Mouse (Mus musculus): ENCODE data around the gene Mmrn1. TPM values are rescaled to one million over a fixed set of nuclear protein-coding genes. Genes with fewer than 3 reads are reported as not detected.
A peak's percentile ranks its signal among the peaks of the same experiment; 100 is the strongest.
"Not testable (repeated sequence)": the region's sequence is repeated elsewhere in the genome, so short reads cannot be mapped to it uniquely, and the experiment has no call there.

The Mmrn1 gene
- 0.24 and 1.0 TPM in 2 replicates for total RNA-seq (2021)
- long read RNA-seq: 0 reads

DNA sequence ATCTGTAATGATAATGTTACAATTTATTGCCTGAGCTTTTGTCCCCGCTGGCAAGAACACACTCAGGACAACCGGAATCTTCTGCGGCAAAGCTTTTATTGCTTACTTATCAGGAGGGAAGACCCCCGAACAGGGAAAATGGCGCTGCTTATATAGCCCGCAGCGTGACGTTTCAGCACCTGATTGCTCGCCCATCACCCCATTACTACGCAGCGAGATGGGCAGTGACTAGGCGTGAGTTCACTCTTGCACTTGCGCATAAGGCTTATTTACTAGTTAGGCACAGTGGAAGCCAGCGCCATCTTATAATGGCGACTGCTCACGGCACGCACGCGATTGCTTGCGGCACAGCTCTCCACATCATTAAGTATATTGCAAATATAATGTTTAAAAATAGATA lies at the start of gene Mmrn1:
Mmrn1 (plus strand) TSS at position 301 of the 400 bp plus-strand sequence.
- DNase-seq: not testable (repeated sequence)

DNA sequence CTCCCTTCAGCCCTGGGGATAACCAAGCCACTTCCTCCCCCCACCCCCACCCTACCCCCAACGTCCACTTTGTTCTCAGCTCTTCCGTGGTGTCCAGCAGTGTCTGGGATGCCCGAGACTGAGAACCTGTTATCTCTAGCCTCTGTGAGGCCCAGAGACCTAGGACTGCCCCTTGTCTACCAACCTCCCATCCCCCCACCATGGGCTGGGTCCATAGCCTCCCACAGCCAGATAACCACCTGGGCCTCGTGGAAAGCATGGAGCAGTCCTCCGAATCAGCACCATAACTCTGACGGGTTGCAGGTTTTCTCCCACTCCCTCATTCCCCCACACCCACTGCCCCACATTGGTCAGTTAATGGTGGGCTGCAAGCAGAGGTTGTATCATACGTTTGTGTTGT lies 44.4 kb upstream of the Mmrn1 start:
- DNase-seq: no peak

DNA sequence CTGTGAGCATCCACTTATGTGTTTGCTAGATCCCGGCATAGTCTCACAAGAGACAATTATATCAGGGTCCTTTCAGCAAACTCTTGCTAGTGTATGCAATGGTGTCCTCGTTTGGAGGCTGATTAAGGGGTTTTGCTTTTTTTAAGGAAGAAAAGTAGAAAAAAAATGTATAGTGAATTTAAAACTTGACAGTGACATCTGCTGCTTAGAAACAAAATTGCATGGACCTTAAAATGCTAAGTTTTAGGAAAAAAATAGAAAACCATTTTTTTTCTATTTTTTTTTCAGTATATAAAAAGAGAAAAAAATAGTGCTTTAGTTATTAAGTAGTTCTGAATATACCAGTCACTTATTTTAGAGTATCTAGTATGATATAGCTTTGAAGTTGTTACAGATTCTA lies 43.2 kb upstream of the Mmrn1 start:
- no peak for DNase-seq

DNA sequence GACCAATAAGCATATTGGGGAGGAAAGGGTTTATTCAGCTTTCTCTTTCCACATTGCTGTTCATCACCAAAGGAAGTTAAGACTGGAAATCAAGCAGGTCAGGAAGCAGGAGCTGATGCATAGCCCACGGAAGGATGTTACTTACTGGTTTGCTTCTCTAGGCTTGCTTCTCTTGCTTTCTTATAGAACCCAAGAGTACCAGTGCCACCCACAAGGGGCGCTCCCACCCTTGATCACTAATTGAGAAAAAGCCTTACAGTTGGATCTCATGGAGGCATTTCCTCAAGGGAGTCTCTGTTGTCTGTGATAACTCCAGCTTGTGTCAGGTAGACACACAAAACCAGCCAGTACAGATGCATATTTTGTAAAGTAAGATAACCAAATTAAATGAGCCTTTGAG lies 17.5 kb upstream of the Mmrn1 start:
- DNase-seq: no peak

DNA sequence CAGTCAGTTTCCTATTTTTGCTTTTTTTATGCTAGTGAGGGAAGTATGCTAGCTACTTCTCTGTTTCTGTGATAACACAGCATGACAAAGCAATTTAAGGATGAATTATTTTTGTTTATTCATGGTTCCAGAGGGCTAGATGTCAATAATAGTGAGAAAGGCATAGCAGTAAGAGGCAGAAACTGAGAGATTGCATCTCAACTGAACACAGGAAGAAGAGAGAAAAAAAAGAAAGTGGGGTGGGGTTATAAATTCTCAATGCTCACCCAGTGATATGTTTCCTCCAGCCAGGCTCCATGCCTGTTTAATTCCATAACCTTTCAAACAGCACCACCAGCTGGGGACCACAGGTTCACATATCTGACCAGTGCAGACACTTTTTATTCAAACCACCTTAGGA lies 6.6 kb downstream of the Mmrn1 start:
- peak; percentile 5 for DNase-seq

DNA sequence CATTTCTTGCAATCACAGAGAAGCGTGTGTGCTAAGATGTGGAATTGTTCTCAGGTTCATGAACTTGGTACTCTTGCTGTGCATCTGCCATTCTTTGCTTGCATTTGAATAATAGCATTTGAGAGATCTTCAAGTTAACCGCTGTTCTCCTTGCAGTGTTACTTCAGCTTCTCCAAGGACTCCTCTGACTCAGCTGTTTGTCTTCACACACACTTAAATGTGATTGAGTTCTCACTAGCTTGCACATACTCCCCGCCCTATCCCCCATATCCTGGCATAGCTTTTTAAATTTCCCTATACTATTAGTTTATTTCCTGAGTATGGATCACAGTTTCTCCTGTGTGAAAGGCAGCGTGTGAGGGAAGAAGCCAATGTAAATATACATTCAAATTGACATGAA lies 10.1 kb downstream of the Mmrn1 start:
- DNase-seq: no peak

DNA sequence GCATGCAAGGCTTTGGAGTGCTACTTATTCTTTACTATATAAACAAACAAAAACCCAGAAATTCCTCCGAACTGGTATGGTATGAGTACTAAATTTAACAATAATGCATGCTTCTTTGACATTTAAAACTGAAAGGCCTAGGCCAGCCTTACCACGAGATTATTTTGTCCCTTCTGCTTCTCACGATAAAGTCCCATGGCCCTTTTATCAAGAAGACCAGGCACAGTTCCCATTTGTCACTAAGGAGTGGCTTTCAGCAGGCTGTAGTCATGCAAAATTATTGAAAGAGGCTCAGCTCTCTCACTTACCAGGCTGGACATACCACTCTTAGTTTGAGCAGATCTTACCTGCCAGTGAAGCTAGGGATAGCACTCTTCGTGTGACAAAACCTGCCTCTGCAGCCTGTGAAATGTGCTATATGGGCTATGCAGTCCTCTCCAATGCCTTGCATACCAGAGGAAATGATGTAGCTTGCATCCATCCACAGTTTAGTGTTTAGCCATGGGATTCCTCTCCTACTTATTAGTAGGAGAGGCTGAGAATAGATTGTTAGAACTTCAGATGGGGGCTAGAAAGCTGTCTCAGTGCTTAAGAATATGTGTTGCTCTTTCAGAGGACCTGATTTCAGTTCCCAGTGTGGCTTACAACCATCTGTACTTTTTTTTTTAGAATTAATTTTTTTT lies 10.8 kb downstream of the Mmrn1 start:
- no peak for DNase-seq

DNA sequence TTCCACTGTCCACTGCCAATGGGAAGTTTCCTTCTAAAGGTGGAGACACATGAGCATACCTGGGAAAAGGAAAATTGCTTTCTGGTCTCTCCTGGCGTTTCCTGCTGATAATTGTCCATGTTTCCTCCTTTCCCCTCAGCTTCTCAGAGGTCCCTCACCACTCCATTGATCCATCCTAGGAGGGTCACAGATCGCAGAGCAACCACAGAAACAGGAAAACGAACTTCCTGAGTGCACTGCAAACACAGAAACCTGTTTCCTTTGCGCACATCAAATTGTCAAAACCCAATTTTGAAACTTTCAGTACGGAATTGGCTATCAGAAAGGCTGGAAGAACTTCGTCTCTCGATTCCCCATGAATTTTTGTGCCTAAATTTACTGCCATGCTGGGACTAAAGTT lies 19.4 kb downstream of the Mmrn1 start:
- DNase-seq: no peak

DNA sequence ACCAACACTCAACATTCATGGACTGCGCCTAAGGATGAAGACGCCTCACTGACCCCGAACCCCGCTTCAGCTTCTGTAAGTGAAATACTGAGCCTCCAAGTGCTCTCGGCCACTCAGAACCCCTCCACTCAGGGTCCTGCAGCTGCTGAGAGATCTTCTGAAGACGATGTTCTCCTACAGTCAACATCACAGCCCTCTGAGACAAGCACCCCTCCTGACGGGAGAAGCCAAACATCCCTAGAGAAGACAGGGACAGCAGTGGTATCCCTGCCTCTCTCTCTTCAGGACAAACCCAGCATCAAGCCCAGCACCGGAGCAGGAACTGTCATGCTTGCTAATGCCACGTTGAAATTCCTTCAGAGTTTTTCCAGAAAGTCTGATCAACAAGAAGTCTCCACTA lies 19.8 kb downstream of the Mmrn1 start:
- no peak for DNase-seq

DNA sequence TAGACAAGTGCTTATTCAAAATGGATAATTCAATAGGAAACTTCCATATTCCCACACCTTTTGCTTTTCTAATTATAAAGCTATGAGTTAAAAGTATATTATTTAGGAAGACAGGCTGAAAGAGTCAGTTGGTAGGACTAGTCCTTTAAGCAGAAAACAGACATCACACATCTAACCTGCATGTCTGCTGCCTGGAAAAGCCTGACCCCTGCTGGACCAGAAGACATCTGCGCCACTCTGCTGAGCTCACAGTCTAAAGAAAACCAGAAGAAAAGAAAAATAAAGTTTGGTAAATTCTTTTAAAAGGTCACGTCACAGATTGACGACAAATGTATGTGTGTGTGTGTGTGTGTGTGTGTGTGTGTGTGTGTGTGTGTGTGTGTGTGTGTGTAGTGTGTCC lies 25.6 kb downstream of the Mmrn1 start:
- DNase-seq: peak; percentile 15

DNA sequence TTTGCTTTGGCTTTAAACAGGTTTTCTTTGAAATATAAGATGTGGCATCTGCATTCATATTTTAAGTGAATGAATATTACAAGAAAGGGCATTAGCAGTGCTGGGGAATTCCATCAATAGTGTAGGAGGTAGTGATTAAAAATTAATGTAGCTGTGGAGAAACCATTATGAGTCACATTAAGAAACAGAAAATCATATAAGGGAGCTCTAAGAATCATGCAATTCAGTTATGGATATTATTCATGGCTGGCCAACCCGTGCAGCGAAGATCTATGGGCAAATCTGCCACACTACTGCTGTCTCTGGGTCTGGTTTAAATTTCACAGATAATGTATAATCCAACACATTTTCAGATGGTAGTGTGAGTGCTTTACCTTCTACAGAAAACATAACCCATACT lies 36.5 kb downstream of the Mmrn1 start:
- no peak for DNase-seq

DNA sequence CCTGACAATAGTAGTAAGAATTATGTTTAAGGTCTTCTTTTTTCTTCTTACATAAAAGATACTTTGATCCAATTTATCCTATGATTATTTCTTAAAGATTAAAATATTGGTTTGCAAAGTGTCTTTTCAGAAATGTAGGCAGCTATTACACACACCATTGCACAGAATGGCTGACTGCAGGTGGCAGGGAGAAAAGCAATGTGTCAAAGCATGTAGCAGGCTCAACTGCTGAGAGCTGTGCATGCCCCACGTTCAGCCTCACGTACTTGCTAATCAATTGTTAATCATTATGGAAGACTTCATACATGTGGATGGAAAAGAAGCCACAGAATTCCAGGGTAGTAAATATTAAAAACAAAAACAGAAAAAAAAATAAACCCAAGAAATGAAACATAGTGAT lies 37.1 kb downstream of the Mmrn1 start:
- no peak for DNase-seq

DNA sequence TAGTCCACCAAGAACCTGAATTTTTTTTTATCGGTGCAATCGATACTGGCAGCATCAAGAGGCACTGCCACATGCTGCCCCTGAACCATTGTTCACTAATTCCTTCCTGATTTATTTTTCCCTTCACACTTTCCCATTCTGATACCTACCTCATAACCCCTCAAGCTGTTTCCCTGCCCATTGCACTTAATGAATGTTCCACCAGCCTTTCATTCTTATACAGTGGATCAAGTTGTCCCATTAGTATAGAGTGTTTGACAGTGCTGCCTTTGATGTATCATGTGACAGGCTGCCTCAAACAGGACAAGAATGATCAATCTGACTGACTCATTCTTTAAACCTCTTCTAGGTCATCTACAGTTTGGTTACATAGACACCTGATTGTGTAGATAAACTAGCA lies 37.9 kb downstream of the Mmrn1 start:
- DNase-seq: no peak

DNA sequence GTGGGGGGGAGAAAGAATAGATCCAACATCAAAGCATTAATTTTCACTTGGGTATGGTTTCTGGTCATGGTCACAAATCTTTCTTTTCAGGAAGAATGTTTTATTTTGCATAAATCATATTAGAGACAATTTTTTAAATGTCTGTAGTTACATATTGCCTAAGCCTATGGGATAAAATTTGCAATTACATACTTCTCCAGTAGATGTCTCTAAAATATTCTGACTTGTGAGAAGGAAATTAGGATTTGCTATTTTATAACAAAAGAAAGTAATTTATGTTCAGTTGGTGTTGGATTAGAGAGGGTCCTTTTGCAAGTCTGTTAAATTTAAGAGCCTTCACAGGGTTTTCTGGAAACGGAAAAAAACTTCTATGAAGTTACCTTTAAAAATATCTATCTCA lies 39.0 kb downstream of the Mmrn1 start:
- no peak for DNase-seq

DNA sequence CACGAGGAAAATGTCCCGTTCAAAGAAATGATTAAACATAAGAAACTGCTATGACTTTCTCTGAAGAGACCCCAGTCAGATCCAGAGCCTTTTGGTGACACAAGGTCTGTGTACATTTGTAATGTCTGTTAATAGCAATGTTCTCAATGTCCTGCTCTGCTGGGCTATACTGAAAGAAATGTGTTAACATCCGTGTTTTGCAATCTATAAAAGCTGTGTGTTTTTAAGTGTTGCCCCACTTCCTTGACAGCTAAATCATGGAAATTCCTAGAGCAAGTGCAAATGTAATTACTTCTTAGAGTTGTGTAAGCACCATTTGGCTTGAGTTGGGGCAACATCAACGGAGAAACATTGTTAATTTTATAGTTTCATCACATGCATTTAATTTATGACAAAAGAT lies 42.2 kb downstream of the Mmrn1 start:
- no peak for DNase-seq

DNA sequence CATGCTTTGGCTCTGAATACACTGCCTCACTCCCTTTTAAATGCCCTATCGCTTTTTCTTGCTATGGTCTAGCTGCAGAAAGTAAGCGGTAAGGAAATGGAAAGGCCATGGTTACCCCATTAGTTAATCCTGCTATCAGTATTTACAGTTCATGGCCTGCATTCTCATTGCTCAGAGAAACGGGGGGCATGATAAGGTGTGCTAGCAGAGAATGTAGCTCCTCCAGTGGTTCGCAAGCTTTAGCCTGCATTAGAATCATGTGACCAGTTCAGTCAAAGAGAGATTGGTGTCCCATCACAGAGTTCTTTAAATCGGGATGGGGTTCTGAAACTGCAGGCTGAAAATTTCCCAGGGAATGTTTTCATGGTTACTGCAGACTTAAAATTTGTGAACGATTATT lies 44.6 kb downstream of the Mmrn1 start:
- no peak for DNase-seq

DNA sequence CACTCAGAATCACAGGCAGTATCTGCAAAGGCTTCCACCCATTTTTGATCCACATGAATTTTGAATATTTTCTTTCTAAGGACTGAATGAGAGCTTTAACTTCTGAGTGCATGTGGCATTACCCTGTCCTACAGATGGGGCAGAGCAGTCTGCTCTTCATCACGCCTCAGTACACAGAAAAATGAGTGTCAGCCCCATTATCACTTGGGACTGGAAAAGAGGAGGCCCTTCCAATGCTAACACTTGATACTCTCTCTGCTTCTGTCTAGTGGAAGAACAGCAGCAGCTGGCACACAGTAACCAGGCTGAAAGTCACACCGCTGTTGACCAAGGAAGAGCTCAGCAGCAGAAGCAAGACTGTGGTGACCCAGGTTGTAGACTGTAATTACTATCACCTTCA lies 46.0 kb downstream of the Mmrn1 start:
- DNase-seq: no peak

DNA sequence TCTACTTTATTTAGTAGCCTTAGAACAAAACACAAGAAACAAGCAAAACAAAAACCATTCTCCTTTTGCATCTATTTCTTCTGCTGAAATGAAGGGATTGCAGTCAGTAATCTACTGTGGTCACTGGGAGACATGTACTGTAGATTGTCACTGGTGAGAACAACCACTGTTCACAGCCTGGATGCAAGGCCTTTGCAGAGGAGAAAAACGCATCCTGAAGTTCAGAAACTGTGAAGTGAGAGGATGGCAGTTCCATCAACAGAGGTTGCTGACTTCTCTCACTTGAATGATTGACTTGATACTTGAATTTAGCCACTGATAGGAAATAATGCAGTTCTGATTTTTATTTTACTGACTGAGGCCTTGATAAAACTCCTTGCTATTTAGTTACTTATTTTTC lies 53.8 kb downstream of the Mmrn1 start:
- no peak for DNase-seq

DNA sequence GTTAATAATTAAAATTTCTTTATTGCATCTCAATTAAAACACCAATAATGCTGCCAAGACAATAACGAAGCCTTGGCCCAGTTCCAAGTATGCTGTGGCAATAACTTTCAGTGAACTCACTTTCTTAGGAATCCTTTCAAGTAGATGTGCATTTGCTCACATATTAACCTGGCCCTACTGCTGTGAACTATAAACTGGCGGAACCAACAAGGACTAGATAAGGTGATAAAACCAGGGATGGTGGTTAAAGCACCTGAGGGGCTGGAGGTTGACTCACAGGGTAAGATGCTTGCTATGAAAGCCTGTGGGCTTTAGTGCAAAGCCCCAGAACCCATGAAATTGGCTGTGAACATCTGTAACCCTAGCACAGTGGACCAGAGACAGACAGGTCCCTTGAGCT lies 54.3 kb downstream of the Mmrn1 start:
- DNase-seq: no peak

DNA sequence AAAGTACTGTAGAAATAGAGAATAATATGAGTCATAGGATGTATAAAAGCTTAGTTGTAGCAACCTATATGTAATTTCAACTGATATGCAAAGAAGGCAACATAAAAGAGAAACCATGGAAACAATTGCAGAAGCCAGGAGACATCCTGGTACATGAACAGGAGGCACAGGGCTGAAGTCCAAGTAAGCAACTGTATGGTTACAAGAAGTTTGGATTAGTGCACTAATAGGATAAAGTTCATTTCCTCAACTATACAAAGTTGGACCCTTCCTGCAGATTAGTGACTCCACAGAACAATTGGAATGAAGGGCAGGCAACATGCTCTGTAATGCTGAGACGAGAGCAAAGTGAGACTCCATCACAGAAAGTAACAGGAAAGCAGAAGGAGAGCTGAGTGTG lies 59.6 kb downstream of the Mmrn1 start:
- no peak for DNase-seq

DNA sequence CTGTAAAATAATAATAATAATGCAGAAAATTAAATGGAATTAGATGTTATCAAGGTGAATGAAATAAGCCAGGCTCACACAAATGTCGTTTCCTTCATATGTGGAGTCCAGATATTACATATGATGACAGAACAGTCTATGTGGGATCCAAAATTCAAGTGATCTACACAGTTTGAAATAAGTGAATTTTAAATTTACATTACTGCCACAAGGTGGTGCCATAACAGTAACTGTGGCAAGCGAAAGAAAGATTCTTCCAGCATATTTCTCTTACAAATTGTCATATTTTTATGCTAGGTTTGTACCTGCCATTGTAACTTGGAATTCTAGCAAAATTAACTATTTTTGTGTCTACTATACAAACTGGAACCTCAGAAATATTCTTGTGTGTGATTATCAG lies 61.1 kb downstream of the Mmrn1 start:
- DNase-seq: no peak

DNA sequence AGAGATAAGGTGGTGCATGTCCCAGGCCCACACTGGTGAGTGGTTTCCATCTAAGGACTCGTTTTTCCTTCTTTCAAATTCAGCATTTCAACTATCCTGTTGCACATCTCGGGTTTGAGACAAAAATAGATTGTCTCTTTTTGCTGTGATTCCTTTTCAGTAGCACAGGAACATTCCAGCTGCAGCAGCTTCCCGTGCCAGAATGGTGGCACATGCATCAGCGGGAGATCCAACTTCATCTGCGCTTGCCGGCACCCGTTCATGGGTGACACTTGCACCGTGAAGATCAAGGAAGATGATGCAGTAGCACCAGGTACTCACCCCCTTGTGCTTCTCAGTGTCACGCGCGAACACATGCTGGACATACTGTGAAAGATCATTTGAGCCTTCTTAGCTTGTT lies 62.1 kb downstream of the Mmrn1 start:
- no peak for DNase-seq

DNA sequence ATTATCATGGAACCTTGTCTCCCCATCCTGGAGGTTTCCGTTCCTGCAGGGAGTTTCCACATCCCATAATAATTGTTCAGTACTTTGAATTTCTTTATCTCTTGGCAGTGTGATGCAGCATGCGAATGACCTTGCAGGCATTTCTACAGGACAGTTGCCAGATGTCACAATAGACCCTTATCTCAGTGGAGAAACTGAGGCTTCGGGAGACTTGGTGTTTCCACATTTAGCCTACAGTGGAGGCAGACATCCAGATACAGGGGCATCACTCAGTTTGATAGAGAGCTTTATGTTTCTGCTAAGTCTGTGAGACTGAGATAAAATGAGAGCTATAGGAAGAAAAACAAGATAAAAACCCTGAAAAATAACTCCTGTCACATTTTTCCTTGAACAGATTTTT lies 63.0 kb downstream of the Mmrn1 start:
- no peak for DNase-seq

DNA sequence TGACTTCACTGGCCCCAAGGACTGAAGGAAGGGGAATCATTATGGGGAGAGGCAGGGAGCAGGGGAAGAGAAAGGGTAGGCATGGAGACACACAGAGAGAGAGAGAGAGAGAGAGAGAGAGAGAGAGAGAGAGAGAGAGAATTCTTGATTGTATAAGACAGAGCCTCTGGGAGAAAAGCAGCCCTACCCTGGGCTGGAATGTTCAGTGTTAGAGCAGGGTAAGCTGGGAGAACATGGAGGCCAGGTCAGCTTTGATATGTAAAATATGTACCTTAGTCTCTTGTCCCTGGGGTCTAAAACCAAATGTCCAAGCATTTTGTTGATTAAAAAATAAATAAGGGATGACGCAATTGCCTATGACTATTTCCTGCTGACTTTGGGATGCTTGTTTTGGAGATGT lies 67.6 kb downstream of the Mmrn1 start:
- DNase-seq: no peak
